Mouse (Mus musculus) stomach, embryonic 16.5 days (tissue): ENCODE measurements around the gene Popdc2. TPM values are rescaled to one million over a fixed set of nuclear protein-coding genes. Genes with fewer than 3 reads are reported as not detected.
A peak's percentile ranks its signal among the peaks of the same experiment; 100 is the strongest.

Source experiments
- ATAC-seq: fragments of 200-750 bp; cut with Nextera tagmentation; 2 replicates; pipeline ENCODE4 v1.8.0; 2017; ENCODE audit warnings: moderate number of reproducible peaks, moderate TSS enrichment; ENCODE audit not compliant: insufficient read depth, low FRiP score
- H3K27ac ChIP-seq: fragments of 300-500 bp; sonication (generic); 2 replicates; pipeline ENCODE4 v1.5.1; 2014; ENCODE audit warnings: low read length
- H3K27me3 ChIP-seq: fragments of 300-500 bp; sonication (generic); 2 replicates; pipeline ENCODE4 v1.6.1; 2014; ENCODE audit warnings: low read length, control low read depth, mixed read lengths; ENCODE audit not compliant: control insufficient read depth, insufficient read depth
- H3K36me3 ChIP-seq: fragments of 300-500 bp; sonication (generic); 2 replicates; pipeline ENCODE4 v1.6.1; 2014; ENCODE audit warnings: low read length; ENCODE audit not compliant: control insufficient read depth, insufficient read depth
- H3K4me1 ChIP-seq: fragments of 300-500 bp; sonication (generic); 2 replicates; pipeline ENCODE4 v1.6.1; 2014; ENCODE audit warnings: low read length, control low read depth, mixed read lengths; ENCODE audit not compliant: control insufficient read depth, insufficient read depth
- H3K4me2 ChIP-seq: fragments of 300-500 bp; sonication (generic); 2 replicates; pipeline ENCODE4 v1.6.1; 2014; ENCODE audit warnings: low read depth, low read length, mixed read lengths
- H3K4me3 ChIP-seq: fragments of 300-500 bp; sonication (generic); replicated peaks from 2 replicates; pipeline ENCODE4 v1.5.1; 2014; ENCODE audit warnings: mild to moderate bottlenecking, low read length
- H3K9ac ChIP-seq: fragments of 300-500 bp; sonication (generic); 2 replicates; pipeline ENCODE4 v1.6.1; 2014; ENCODE audit warnings: low read length
- H3K9me3 ChIP-seq: fragments of 300-500 bp; sonication (generic); replicated peaks from 2 replicates; pipeline ENCODE4 v1.6.1; 2016; ENCODE audit warnings: low read length, control low read depth; ENCODE audit not compliant: control insufficient read depth
- WGBS: fragments of 180-500 bp; shearing (Covaris S2); extraction: QIAGEN DNeasy Blood & Tissue Kit; methylation state at CpG from one replicate; pipeline ENCODE4 v1.1.7; 2014; 5-methylcytosine and 5-hydroxymethylcytosine counted together
- polyA plus RNA-seq: library from polyadenylated mRNA; unstranded; fragments of >200 nt; fragmentation: Nextera tagmentation; extraction: Ambion mirVana; gene quantifications from 2 replicates; pipeline ENCODE4 v1.2.1, GENCODE M21; 2015

The Popdc2 gene
- polyA plus RNA-seq, 1 experiment from 2014 or later: 12.3 TPM

DNA sequence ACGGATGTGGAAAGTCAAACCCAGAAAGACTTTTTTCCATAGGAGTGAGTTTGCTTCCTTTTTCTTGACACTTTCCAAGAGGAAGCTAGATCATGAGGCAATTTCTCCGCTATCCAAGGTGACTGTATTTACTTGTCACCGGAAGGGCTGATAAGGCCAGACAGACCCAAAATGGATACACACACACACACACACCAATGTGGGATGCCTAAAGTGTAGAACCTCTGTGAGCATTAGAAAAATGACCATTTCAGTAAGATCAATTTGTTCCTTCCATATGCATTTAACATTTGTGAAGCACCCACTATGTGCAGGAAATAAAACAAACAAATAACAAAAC lies 1.2 kb downstream of the Popdc2 start:
- Histone ChIP-seq H3K9me3 (no peaks in the 10 kb centered on the region), H3K27me3 (no peaks in the 10 kb centered on the region), H3K9ac (no peak overlapping the region), H3K27ac (no peak overlapping the region), H3K36me3 (no peaks in the 10 kb centered on the region), H3K4me2 (peak overlapping the region; percentile 30), H3K4me1 (peaks cover 7% of the 10 kb centered on the region; the same call in 1 of the 2 replicates), H3K4me3 (peak overlapping the region; percentile 31)
- 48% methylated on average over 3 of the region's 3 CpGs for WGBS
- no peak for ATAC-seq

DNA sequence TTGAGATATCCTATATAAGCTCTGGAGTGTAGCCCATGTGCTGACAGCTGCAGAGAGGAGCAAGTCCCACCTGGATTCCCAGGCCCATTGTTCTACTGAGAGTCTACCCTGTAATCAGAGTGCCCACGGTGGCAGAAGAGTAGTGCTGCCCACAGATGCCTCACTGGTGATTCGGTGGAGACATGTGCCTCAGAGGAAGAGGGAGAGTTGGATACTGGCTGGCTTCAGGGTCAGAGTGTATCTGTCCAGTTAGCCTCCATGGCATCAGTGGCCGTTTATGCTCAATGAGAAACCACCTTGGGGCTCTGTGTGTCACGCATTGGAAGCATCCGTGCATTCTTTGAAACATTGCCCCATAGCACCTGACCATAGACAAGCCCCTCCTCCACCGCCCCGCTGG lies 1.6 kb downstream of the Popdc2 start:
- ATAC-seq: no peak
- Histone ChIP-seq H3K27me3 (no peaks in the 10 kb centered on the region), H3K9me3 (no peaks in the 10 kb centered on the region), H3K36me3 (no peaks in the 10 kb centered on the region), H3K4me3 (peak overlapping the region; percentile 31), H3K27ac (no peak overlapping the region), H3K4me2 (peak overlapping the region; percentile 30), H3K9ac (no peak overlapping the region), H3K4me1 (peaks cover 7% of the 10 kb centered on the region; the same call in 1 of the 2 replicates)
- WGBS: 75% methylated on average over 7 of the region's 7 CpGs

DNA sequence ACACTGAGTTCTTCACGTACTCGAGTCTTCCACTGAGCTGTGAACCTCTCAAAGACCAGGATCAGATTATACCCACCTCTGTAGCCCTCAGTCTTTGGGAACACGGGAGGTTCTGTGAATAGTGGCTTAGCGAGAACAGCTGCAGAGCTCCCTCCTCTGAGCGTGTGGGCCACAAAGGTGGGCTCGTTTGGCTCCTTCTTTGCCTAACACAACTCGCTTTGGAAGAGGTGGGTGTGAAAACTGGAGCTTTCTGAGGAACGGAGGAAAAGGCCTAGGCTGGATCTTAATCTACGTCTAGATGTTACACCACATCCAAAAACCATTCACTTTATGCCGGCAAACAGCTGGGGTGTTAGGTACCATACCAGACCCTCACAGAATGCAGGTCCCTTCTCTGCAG lies 3.4 kb downstream of the Popdc2 start:
- 84% methylated on average over 10 of the region's 10 CpGs for WGBS
- Histone ChIP-seq H3K4me1 (peaks cover 7% of the 10 kb centered on the region; the same call in 1 of the 2 replicates), H3K27me3 (no peaks in the 10 kb centered on the region), H3K9ac (no peak overlapping the region), H3K9me3 (no peaks in the 10 kb centered on the region), H3K4me3 (no peak overlapping the region), H3K27ac (no peak overlapping the region), H3K4me2 (no peak overlapping the region), H3K36me3 (no peaks in the 10 kb centered on the region)
- no peak for ATAC-seq

DNA sequence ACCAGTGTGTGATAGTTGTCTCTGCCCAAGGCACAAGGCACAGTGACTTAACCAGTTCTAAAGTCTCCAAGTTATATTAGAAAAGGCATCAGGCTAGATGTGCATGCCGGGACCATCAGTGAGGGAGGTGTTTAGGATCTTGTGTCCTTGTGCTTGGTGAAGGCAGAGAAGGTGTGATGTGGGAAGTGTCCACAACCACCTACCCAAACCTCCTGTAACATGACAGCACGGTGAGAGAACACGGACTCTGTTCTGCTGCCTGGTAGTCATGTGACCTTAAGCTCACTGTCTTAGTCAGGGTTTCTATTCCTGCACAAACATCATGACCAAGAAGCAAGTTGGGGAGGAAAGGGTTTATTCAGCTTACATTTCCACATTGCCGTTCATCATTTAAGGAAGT lies 4.2 kb downstream of the Popdc2 start:
- no peak for ATAC-seq
- no peak overlapping the region for H3K4me3 ChIP-seq
- H3K36me3 ChIP-seq: no peaks in the 10 kb centered on the region
- peaks cover 7% of the 10 kb centered on the region; the same call in 1 of the 2 replicates for H3K4me1 ChIP-seq
- H3K27ac ChIP-seq: no peak overlapping the region
- H3K9ac ChIP-seq: no peak overlapping the region
- H3K27me3 ChIP-seq: no peaks in the 10 kb centered on the region
- H3K4me2 ChIP-seq: no peak overlapping the region
- WGBS: 80% methylated on average over 4 of the region's 4 CpGs
- no peaks in the 10 kb centered on the region for H3K9me3 ChIP-seq

DNA sequence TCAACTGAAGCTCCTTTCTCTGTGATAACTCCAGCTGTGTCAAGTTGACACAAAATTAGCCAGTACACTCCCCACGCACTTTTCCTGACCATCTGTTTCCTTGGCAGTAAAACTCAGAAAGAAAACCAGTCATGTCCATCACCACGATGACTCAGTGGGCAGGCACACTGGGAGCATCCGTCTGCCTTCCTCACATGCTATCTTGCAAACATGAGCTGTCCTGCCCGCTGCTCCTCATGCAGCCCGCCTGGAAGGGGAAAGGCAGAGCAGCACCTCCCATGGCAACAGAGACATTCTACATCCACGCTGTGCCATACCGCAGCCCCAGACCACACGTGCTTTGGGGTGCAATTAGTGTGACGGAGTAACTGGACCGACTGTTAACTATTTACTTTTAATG lies 6.3 kb downstream of the Popdc2 start:
- Histone ChIP-seq H3K36me3 (no peaks in the 10 kb centered on the region), H3K9ac (no peak overlapping the region), H3K4me2 (no peak overlapping the region), H3K27ac (no peak overlapping the region), H3K4me1 (no peaks in the 10 kb centered on the region), H3K27me3 (no peaks in the 10 kb centered on the region), H3K9me3 (no peaks in the 10 kb centered on the region), H3K4me3 (no peak overlapping the region)
- 58% methylated on average over 10 of the region's 10 CpGs for WGBS
- ATAC-seq: no peak

DNA sequence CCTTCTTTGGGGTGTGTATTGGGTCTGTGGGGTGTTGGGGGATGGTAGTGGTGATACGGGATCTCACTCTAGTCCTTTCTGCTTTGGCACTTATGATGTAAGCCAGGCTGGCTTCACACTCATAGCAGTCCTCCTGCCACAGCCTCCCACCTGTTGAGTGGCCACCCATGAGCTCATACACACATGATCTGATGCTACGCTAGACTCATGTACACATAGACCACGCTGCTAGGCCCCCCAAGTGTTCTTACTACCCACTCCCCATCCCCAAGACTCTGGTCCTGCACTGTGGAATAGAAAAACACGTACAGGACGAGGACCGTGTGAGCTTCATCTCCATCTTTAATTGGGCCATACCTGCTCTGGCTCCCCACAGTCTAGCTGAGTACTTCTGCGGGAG lies 7.0 kb downstream of the Popdc2 start:
- H3K4me1 ChIP-seq: no peaks in the 10 kb centered on the region
- H3K4me2 ChIP-seq: no peak overlapping the region
- 82% methylated on average over 7 of the region's 7 CpGs for WGBS
- H3K27me3 ChIP-seq: no peaks in the 10 kb centered on the region
- H3K4me3 ChIP-seq: no peak overlapping the region
- H3K9ac ChIP-seq: no peak overlapping the region
- no peak overlapping the region for H3K27ac ChIP-seq
- ATAC-seq: no peak
- no peaks in the 10 kb centered on the region for H3K9me3 ChIP-seq
- no peaks in the 10 kb centered on the region for H3K36me3 ChIP-seq

DNA sequence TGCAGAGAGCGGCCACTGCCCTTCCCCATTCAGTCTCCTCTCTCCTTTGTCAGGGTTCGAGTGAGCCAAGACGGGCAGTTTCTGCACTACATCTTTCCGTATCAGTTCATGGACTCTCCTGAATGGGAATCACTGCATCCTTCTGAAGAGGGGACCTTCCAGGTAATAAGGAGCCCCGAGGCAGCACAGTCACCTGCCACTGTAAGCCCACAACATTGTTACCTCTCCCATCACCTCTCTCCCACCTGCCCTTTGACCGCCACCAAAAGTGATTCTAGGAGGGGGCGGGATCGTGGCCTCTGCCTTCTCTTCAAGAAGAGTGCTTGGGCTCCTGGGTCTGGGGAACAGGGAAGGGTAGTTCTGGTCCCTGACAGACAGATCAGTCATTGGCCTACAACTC lies 7.4 kb downstream of the Popdc2 start:
- Histone ChIP-seq H3K4me2 (no peak overlapping the region), H3K27me3 (no peaks in the 10 kb centered on the region), H3K36me3 (no peaks in the 10 kb centered on the region), H3K27ac (no peak overlapping the region), H3K9ac (no peak overlapping the region), H3K4me3 (no peak overlapping the region), H3K4me1 (no peaks in the 10 kb centered on the region), H3K9me3 (no peaks in the 10 kb centered on the region)
- WGBS: 89% methylated on average over 8 of the region's 8 CpGs
- ATAC-seq: no peak

DNA sequence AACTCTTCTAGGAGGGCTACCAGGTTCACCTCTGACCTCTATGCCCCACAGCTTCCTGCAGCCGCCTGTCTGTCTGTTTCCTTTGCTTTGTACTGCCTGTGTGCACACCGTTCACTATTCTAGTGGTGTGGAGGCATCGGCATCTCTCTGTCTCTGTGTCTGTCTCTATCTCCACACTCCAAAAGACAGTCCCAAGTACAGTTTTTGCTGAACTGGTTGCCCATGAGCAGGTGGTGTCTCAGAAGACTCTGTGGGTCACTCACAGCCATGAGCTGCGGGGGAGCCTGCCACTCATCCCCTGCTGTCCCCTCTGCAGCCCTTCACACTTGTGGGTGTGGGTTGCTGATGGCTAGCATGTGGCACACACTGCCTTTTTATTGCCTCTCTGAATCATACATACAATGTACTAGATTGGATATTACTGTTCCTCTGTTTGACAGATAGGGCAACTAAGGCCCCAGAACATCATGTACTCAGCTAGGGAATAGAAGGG lies 8.0 kb downstream of the Popdc2 start:
- 72% methylated on average over 4 of the region's 4 CpGs for WGBS
- no peaks in the 10 kb centered on the region for H3K9me3 ChIP-seq
- H3K4me2 ChIP-seq: no peak overlapping the region
- no peaks in the 10 kb centered on the region for H3K27me3 ChIP-seq
- H3K36me3 ChIP-seq: no peaks in the 10 kb centered on the region
- H3K9ac ChIP-seq: no peak overlapping the region
- no peak overlapping the region for H3K27ac ChIP-seq
- no peaks in the 10 kb centered on the region for H3K4me1 ChIP-seq
- no peak overlapping the region for H3K4me3 ChIP-seq
- no peak for ATAC-seq

DNA sequence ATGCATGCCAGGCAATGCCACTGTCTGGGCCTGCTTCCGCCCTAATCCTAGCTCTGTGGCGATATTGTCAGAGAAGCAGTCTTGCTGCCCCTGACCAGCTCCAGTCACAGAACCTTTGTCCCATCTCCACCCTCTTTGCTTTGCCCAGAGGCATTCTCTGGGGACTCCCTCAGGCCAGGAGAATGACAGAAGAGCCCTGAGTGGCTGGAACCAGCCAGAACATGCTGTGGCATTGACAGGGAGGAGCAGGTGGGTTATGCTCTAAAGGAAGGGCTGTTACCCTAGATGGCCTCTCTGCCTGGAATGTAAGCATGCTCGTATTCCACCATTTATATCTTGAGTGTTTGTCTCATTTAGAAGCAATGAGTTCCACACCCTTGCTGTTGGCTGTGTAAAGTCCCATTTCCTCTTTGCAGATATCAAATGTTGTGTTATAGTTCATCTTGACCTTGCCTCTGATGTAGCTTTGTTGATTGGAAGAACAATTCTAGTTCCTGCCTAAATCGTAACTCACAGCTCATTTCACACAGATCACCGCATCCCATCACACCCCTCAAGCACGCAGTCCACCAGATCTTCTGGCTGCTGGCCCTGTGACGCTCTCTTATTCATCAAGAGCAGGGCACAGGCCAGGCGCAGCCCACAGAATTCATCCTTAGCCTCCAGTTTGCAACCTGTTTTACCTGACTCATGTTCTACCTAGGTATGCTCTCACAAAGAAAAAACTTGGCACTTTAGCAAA lies 8.8 kb downstream of the Popdc2 start:
- no peak overlapping the region for H3K4me3 ChIP-seq
- no peak overlapping the region for H3K4me2 ChIP-seq
- no peaks in the 10 kb centered on the region for H3K9me3 ChIP-seq
- no peaks in the 10 kb centered on the region for H3K36me3 ChIP-seq
- no peaks in the 10 kb centered on the region for H3K27me3 ChIP-seq
- no peak overlapping the region for H3K9ac ChIP-seq
- WGBS: 70% methylated on average over 8 of the region's 8 CpGs
- H3K27ac ChIP-seq: no peak overlapping the region
- H3K4me1 ChIP-seq: no peaks in the 10 kb centered on the region
- ATAC-seq: no peak
